Mouse (Mus musculus): ENCODE measurements around the gene Fbxw8.

Gene Fbxw8

DNA sequence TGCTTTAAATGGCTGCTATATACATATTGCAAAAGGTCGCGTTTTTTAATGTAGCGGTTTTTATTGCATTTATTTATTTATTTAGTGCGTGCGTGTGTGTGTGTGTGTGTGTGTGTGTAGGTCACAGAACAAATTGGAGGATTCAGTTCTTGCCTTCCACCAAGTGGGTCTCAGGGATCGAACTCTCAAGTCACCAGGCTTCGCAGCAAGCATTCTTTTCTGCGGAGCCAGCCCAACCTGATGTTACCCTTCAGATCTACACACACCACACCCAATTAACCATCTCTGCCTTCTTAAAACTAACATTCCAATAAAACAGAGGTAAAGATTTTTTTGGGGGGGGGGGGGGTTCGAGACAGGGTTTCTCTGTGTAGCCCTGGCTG is 292 bp upstream of the Fbxw8 start:
- in situ Hi-C loops (cut with MboI), result no loop called here

- in situ Hi-C loops (cut with MboI), result no loop called here
Measured at GRCm38 (mm10) chr5:118149711-118150110, 5.6 kb downstream of the Fbxw8 start.

GRCm38 (mm10) chr5:118147264-118147663 is 8.0 kb downstream of the Fbxw8 start:
- in situ Hi-C loops (cut with MboI), result no loop called here

DNA sequence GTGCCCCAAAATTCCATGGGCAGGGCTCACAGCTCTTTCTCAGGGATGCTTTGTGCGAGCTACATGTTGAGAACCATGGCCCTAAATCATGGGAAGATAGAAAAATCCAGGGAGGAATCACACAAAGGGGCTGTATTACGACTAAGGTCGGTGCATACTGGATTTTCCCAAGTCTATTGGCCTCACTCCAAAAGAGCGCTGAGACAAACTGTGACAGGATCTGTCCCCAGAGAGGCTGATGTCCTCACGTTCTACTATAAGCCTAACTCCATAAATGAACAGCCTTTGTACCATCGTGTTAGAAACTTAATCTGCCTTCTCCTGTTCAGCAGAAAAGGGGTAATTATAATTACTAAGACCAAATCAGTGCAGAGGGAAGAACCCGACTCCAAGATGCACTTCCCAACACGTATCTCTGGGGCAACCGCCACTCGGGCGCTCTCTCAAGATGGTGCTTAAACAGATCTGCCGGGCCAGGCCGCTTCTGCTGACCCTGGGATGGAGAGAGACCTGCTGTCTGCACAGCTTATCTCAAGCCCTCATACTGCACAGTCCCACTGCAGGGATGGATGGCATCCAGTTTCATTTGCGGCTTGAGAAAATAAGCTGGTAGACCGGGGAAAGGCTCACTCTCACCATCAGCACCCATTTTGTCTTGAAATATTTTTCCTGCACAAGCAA is 9.1 kb downstream of the Fbxw8 start:
- in situ Hi-C loops (cut with MboI), result no loop called here

GRCm38 (mm10) chr5:118145458-118145857 is 9.8 kb downstream of the Fbxw8 start:
- in situ Hi-C loops (cut with MboI), result no loop called here

DNA sequence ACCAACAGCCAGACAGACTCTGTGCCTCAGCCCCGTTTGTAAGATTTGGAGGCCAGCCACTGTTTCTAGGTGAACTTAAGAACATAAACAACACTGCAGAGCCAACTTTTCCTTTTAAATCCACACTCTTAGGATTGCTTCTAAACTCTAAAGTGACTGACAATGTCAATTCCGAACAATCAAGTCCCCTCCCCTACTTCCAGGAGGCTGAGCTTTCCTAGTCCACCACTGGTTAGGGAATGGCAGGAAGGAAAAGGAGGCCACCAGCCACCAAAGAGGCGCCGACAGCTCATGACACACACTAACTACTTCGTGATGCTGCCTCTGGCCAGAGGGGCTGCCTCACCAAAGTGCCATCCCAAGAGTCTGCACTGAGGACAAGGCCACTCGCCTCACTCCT is 10.5 kb downstream of the Fbxw8 start:
- in situ Hi-C loops (cut with MboI), result no loop called here

GRCm38 (mm10) chr5:118144327-118144726 is 10.9 kb downstream of the Fbxw8 start:
- in situ Hi-C loops (cut with MboI), result no loop called here

DNA sequence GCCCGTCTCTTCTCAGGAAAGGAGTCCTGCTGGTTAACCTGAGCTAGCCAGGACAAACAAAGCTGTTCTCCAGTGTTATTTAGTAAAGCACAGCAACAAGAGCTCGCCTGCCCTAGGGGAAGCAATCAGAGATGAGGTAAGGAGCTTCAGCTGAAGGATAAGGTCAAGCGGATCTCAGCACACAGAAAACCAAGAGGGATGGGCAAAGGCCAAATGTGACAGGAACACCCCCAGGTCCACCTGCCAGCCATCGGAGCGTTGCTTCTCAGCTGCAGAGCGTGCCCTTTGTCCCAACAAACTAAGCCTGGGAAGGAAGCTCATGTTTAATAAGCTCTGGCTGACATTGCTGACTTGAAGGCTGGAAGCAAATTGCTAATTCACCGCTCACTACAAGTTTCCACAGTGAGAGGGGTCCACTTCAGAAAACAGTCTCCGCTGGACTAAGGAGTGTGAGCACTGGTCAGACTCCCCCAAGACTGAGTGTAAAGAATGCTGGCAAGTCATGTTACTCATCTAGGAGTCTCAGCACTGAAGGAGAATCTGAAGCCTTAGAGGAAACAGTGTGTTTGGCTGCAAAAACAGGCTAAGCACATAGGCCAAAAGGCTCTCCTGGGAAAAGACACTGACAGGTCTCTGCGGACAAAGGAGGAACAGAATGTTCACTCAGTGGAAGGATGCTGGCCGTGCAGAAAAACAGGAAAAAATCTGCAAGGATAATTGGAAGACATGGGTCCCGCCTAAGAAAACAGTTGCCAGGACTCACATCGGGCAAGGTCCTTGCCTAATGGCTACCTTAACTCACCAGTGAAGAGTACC is 11.8 kb downstream of the Fbxw8 start:
- in situ Hi-C loops (cut with MboI), result no loop called here

- in situ Hi-C loops (cut with MboI), result no loop called here
Measured at GRCm38 (mm10) chr5:118142471-118142870, 12.8 kb downstream of the Fbxw8 start.

GRCm38 (mm10) chr5:118139630-118140029 is 15.6 kb downstream of the Fbxw8 start:
- in situ Hi-C loops (cut with MboI), result no loop called here

GRCm38 (mm10) chr5:118136391-118136790 is 18.9 kb downstream of the Fbxw8 start:
- in situ Hi-C loops (cut with MboI), result no loop called here

GRCm38 (mm10) chr5:118128651-118129050 is 26.6 kb downstream of the Fbxw8 start:
- in situ Hi-C loops (cut with MboI), result no loop called here

DNA sequence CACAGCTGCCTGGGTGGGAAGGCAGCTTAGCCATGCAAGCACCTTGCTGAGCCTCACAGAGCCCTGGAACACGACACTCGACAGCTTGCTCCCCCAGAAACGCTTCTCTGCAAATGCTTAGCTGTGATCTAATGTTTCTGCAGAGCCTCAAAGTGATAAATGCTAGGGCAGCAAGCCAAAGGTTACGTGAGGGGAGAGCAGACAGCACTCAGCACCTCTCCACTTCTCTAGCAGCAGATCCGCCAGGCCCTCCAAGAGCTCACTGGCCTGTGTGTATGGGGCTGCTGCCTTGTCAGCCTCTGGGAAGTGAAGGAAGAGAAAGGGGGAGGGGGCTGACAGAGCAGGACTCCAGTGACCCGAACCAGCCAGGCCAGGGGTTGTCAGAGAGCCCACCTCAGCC is 27.1 kb downstream of the Fbxw8 start:
- in situ Hi-C loops (cut with MboI), result no loop called here

GRCm38 (mm10) chr5:118126671-118127070 is 28.6 kb downstream of the Fbxw8 start:
- in situ Hi-C loops (cut with MboI), result no loop called here

DNA sequence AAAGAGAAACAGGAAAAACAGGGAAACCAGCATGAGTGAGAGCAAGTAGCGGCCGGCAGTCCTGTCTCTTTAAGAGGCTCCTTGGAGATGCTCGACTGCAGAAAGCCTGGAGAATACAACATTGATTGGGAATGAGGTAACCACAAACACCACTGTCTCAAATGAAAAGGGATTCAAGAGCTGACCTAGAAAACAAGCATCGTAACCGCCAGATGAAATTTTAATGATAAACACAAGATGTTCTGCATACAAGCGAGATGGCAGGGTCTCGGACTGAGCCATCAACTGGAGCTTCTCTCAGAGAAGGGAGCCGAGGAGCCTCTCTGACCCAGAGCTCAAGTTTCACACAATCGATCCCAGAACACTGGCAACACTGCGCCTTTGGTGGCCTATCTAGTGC is 32.2 kb downstream of the Fbxw8 start:
- in situ Hi-C loops (cut with MboI), result no loop called here

DNA sequence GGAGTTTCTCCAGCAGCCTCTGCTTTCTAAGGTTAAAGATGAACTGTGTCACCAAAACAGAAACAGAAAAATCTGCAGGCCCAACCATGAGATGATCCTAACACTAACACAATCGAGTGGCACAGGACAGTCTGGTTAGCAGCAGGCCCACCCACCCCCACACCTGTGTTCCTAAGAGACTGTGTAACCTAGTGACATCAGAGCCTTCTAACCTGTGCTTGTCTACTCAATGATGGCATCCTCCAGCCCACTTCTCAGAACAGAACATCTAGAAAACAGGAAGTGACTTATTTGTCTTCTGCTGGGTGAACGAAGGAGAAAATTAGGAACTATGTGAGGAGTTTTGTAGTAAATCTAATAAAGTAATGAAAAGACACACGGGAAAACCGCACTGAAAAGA is 33.3 kb downstream of the Fbxw8 start:
- in situ Hi-C loops (cut with MboI), result no loop called here

DNA sequence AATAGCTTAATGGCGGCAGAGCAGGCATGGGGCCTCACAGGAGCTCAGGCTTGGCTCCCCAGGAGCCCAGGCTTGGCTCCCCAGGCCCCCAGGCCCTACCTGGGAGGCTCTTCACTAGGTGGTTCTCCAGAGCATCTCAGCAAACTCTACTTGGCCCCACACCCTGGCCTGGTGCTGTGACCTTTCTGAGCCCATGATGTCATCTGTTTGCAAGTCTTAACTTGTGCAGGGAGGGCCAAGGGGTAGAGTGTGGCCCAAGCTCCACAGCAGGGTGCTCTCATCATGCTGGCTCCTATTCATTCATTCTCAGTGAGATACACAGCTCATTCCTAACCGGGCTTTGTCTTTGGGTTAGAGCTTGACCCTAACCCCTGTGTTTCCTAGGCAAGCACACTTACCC is 34.6 kb downstream of the Fbxw8 start:
- in situ Hi-C loops (cut with MboI), result no loop called here

DNA sequence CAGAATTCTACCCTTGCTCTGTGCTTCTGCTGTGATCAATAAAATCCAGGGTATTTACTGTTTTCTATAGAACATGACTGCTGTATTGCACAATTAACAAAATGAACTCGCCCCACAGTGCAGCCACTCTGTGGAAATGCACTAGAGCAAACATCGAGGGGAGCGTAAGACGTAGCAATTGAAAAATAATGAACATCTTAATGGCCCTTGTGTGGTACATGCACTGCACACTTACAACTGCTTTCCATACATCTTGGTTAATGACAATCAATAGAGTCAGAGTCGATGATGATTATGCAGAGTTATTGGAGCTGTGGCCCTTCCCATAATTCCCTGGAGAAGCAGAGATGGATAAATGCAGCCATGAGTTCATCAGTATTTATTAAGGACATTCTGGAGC is 36.3 kb downstream of the Fbxw8 start:
- in situ Hi-C loops (cut with MboI), result no loop called here

- in situ Hi-C loops (cut with MboI), result no loop called here
Measured at GRCm38 (mm10) chr5:118118351-118118750, 36.9 kb downstream of the Fbxw8 start.

DNA sequence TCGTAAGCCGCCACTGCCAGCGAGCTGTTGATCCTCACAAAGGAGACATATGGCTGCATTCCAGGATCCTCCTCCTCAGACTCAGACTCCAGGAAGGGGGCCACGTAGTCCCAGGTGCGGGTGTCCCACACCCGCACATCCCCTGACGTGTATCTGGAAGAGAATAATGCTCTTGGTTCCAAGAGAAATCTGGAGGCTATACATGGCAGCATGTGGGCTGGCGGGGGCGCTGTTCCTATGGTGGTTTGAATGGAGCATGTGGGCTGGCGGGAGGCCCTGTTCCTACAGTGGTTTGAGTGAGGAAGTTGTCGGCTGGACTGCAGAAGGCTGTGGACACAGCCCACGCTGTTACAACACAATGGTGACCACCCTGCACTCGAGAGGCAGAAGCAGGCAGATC is 41.6 kb downstream of the Fbxw8 start:
- in situ Hi-C loops (cut with MboI), result no loop called here

DNA sequence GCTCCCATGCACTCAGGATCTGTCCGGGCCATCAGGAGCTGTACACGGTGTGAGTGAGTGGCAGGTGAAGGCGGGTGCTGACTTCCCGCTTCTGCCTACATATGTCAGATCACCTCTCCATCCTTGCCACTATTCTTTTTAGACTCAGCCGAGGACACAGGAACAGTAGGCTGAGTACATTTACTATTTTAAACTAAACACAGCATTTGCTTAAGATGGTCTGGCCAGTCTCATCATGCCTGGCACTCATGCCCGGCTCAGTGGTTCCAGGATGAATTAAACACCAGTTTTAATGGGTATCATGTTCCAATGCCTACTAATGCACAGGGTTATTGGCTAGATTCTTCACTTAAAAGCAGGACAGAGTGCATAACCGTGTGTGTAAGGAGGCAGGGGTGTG is 42.2 kb downstream of the Fbxw8 start:
- in situ Hi-C loops (cut with MboI), result no loop called here

DNA sequence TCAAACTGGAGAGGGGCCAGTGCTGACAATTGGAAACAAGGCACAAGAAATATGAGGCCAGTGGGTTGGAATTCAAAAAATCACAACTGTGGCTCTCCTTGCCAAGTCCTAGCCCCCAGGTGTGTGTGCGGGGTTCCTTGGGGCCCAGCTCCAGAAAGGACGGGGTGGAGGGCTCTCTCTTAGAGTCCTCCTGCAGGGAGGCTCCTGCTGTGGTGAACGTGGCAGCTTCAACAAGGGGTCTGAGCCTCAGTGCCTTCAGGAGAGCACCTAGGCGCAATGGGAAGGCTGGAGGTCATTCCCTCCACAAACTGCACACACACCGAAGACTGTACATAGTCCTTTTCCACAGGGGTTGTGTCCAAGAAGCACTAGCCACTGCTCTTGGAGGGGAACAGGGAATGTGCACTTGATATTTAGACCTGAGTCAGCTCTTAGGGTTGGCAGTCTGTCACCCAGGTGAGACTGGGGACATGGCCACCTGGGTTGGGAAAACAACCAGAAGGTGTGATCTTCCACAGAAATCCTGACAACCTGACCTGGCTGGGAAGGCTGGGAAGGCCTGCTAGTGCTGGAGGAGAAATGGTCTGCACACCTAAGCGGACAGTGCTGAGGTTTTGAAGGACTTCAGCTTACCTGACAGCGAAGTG is 46.3 kb downstream of the Fbxw8 start:
- in situ Hi-C loops (cut with MboI), result no loop called here
